Mouse (Mus musculus): Measurements from ENCODE around the gene Zfr.

GRCm38 (mm10) chr15:12097344-12097743, 20.3 kb upstream of the Zfr start:
- TF ChIP-seq CTCF (IDR thresholded peaks at IDR 0.05; ENCODE audit: low read depth, low read length) (no peak), POLR2AphosphoS5 (IDR thresholded peaks at IDR 0.05; ENCODE audit: insufficient replicate concordance, low read depth, low read length) (no peak), GATA1 (IDR thresholded peaks at IDR 0.05; ENCODE audit: borderline replicate concordance, low read length) (no peak), TAL1 (conservative IDR thresholded peaks at IDR 0.05; ENCODE audit: low read depth, low read length) (no peak), GATA2 (IDR thresholded peaks at IDR 0.05; ENCODE audit: borderline replicate concordance, low read depth, low read length) (no peak)

All from G1E (cell line).